Mouse (Mus musculus) hindbrain, embryonic 14.5 days (tissue): ENCODE measurements at regions not wholly inside any gene's neighbourhood (a gene's known extent, or its start where the extent isn't known, plus 50 kb on each side); places are given as distances from the start of the nearest gene placed in this dataset.

Source experiments
- ATAC-seq: fragments of 200-750 bp; cut with Nextera tagmentation; 2 replicates; pipeline ENCODE4 v1.8.0; 2017; ENCODE audit warnings: moderate number of reproducible peaks, mild to moderate bottlenecking, moderate TSS enrichment, moderate library complexity; ENCODE audit not compliant: low FRiP score
- DNase-seq: peaks from one replicate; pipeline ENCODE4 v3.0.0-alpha.2; 2015; ENCODE audit warnings: low spot score
- H3K27ac ChIP-seq: fragments of 300-500 bp; sonication (generic); 2 replicates; pipeline ENCODE4 v1.5.1; 2014; ENCODE audit warnings: mild to moderate bottlenecking, moderate library complexity
- H3K27me3 ChIP-seq: fragments of 300-500 bp; sonication (generic); 2 replicates; pipeline ENCODE4 v1.6.1; 2014; ENCODE audit warnings: mild to moderate bottlenecking, low read length, mixed read lengths; ENCODE audit not compliant: control insufficient read depth, insufficient read depth
- H3K36me3 ChIP-seq: fragments of 300-500 bp; sonication (generic); replicated peaks from 2 replicates; pipeline ENCODE4 v1.6.1; 2014; ENCODE audit not compliant: control insufficient read depth, insufficient read depth
- H3K4me1 ChIP-seq: fragments of 300-500 bp; sonication (generic); replicated peaks from 2 replicates; pipeline ENCODE4 v1.6.1; 2014; ENCODE audit warnings: antibody characterized with exemption, low read length, mixed read lengths; ENCODE audit not compliant: control insufficient read depth, insufficient read depth
- H3K4me2 ChIP-seq: fragments of 300-500 bp; sonication (generic); replicated peaks from 2 replicates; pipeline ENCODE4 v1.6.1; 2014; ENCODE audit warnings: mild to moderate bottlenecking, moderate library complexity
- H3K4me3 ChIP-seq: fragments of 300-500 bp; sonication (generic); replicated peaks from 2 replicates; pipeline ENCODE4 v1.5.1; 2014; ENCODE audit warnings: mild to moderate bottlenecking, low read length
- H3K9ac ChIP-seq: fragments of 300-500 bp; sonication (generic); 2 replicates; pipeline ENCODE4 v1.6.1; 2014
- H3K9me3 ChIP-seq: fragments of 300-500 bp; sonication (generic); 2 replicates; pipeline ENCODE4 v1.6.1; 2016; ENCODE audit warnings: low read length; ENCODE audit not compliant: control insufficient read depth
- WGBS: fragments of 180-500 bp; shearing (Covaris S2); extraction: QIAGEN DNeasy Blood & Tissue Kit; methylation state at CpG from one replicate; pipeline ENCODE4 v1.1.7; 2014; 5-methylcytosine and 5-hydroxymethylcytosine counted together

GRCm38 (mm10) chr12:86579716-86580115 lies 98.8 kb upstream of the Vash1 start:
- H3K4me2 ChIP-seq = no peak overlapping the region
- H3K36me3 ChIP-seq = no peaks in the 10 kb centered on the region
- ATAC-seq = no peak
- no peaks in the 10 kb centered on the region for H3K27me3 ChIP-seq
- H3K9me3 ChIP-seq = no peaks in the 10 kb centered on the region
- 80% methylated on average over 2 of the region's 2 CpGs for WGBS
- DNase-seq = no peak
- no peak overlapping the region for H3K9ac ChIP-seq
- H3K4me3 ChIP-seq = no peak overlapping the region
- H3K4me1 ChIP-seq = peaks cover 12% of the 10 kb centered on the region; the same call in 1 of the 2 replicates
- peak overlapping the region; percentile 15; the same call in 1 of the 2 replicates for H3K27ac ChIP-seq

- Histone ChIP-seq H3K4me2 (no peak overlapping the region), H3K4me1 (peaks cover 12% of the 10 kb centered on the region; the same call in 1 of the 2 replicates), H3K9ac (no peak overlapping the region), H3K27ac (peak overlapping the region; percentile 15; the same call in 1 of the 2 replicates), H3K27me3 (no peaks in the 10 kb centered on the region), H3K4me3 (no peak overlapping the region), H3K9me3 (no peaks in the 10 kb centered on the region), H3K36me3 (no peaks in the 10 kb centered on the region)
- 56% methylated on average over 4 of the region's 4 CpGs for WGBS
- DNase-seq (peak; percentile 44), ATAC-seq (peak; percentile 73; the same call in 1 of the 2 replicates)
These were observed 98.3 kb upstream of the Vash1 start for GRCm38 (mm10) chr12:86580132-86580718.

- H3K36me3 ChIP-seq = no peaks in the 10 kb centered on the region
- no peak overlapping the region for H3K27ac ChIP-seq
- no peak overlapping the region for H3K4me3 ChIP-seq
- ATAC-seq = no peak
- H3K9me3 ChIP-seq = no peaks in the 10 kb centered on the region
- H3K4me1 ChIP-seq = peaks cover 12% of the 10 kb centered on the region; the same call in 1 of the 2 replicates
- 77% methylated on average over 3 of the region's 3 CpGs for WGBS
- no peaks in the 10 kb centered on the region for H3K27me3 ChIP-seq
- no peak for DNase-seq
- no peak overlapping the region for H3K4me2 ChIP-seq
- no peak overlapping the region for H3K9ac ChIP-seq
These were observed 96.4 kb upstream of the Vash1 start for GRCm38 (mm10) chr12:86582076-86582475.

GRCm38 (mm10) chr12:86588010-86588409 lies 90.5 kb upstream of the Vash1 start:
- no peak overlapping the region for H3K4me2 ChIP-seq
- 67% methylated on average over 6 of the region's 6 CpGs for WGBS
- H3K4me3 ChIP-seq = no peak overlapping the region
- no peak overlapping the region for H3K9ac ChIP-seq
- no peaks in the 10 kb centered on the region for H3K4me1 ChIP-seq
- H3K27ac ChIP-seq = no peak overlapping the region
- ATAC-seq = no peak
- H3K9me3 ChIP-seq = no peaks in the 10 kb centered on the region
- no peaks in the 10 kb centered on the region for H3K36me3 ChIP-seq
- H3K27me3 ChIP-seq = no peaks in the 10 kb centered on the region
- DNase-seq = no peak

GRCm38 (mm10) chr12:86592509-86592908 lies 86.0 kb upstream of the Vash1 start:
- no peak overlapping the region for H3K4me3 ChIP-seq
- H3K36me3 ChIP-seq = no peaks in the 10 kb centered on the region
- H3K27me3 ChIP-seq = no peaks in the 10 kb centered on the region
- DNase-seq = no peak
- H3K9ac ChIP-seq = no peak overlapping the region
- H3K9me3 ChIP-seq = no peaks in the 10 kb centered on the region
- no peaks in the 10 kb centered on the region for H3K4me1 ChIP-seq
- 88% methylated on average over 7 of the region's 7 CpGs for WGBS
- no peak overlapping the region for H3K27ac ChIP-seq
- ATAC-seq = no peak
- no peak overlapping the region for H3K4me2 ChIP-seq

- H3K27me3 ChIP-seq = no peaks in the 10 kb centered on the region
- H3K27ac ChIP-seq = no peak overlapping the region
- WGBS = 90% methylated on average over 11 of the region's 11 CpGs
- no peak overlapping the region for H3K4me3 ChIP-seq
- no peak for DNase-seq
- ATAC-seq = no peak
- no peak overlapping the region for H3K9ac ChIP-seq
- no peaks in the 10 kb centered on the region for H3K4me1 ChIP-seq
- H3K36me3 ChIP-seq = no peaks in the 10 kb centered on the region
- H3K9me3 ChIP-seq = no peaks in the 10 kb centered on the region
- H3K4me2 ChIP-seq = no peak overlapping the region
These were observed 83.9 kb upstream of the Vash1 start for GRCm38 (mm10) chr12:86594647-86595046.

GRCm38 (mm10) chr12:86600041-86600440 lies 78.5 kb upstream of the Vash1 start:
- no peaks in the 10 kb centered on the region for H3K9me3 ChIP-seq
- no peak overlapping the region for H3K9ac ChIP-seq
- no peaks in the 10 kb centered on the region for H3K36me3 ChIP-seq
- H3K27me3 ChIP-seq = no peaks in the 10 kb centered on the region
- H3K27ac ChIP-seq = no peak overlapping the region
- H3K4me2 ChIP-seq = no peak overlapping the region
- H3K4me1 ChIP-seq = no peaks in the 10 kb centered on the region
- 28% methylated on average over 1 of the region's 1 CpGs for WGBS
- DNase-seq (no peak), ATAC-seq (no peak)
- H3K4me3 ChIP-seq = no peak overlapping the region

- ATAC-seq (no peak), DNase-seq (no peak)
- no peak overlapping the region for H3K4me2 ChIP-seq
- H3K9me3 ChIP-seq = no peaks in the 10 kb centered on the region
- no peak overlapping the region for H3K9ac ChIP-seq
- no peaks in the 10 kb centered on the region for H3K4me1 ChIP-seq
- no peak overlapping the region for H3K4me3 ChIP-seq
- no peak overlapping the region for H3K27ac ChIP-seq
- no peaks in the 10 kb centered on the region for H3K36me3 ChIP-seq
- 94% methylated on average over 5 of the region's 5 CpGs for WGBS
- H3K27me3 ChIP-seq = no peaks in the 10 kb centered on the region
These were observed 75.0 kb upstream of the Vash1 start for GRCm38 (mm10) chr12:86603521-86603920.

- ATAC-seq = no peak; the same call in 1 of the 2 replicates
- H3K4me2 ChIP-seq = no peak overlapping the region
- no peaks in the 10 kb centered on the region for H3K9me3 ChIP-seq
- no peaks in the 10 kb centered on the region for H3K36me3 ChIP-seq
- WGBS = 47% methylated on average over 9 of the region's 9 CpGs
- no peak overlapping the region for H3K4me3 ChIP-seq
- no peaks in the 10 kb centered on the region for H3K27me3 ChIP-seq
- H3K27ac ChIP-seq = no peak overlapping the region
- no peak overlapping the region for H3K9ac ChIP-seq
- no peaks in the 10 kb centered on the region for H3K4me1 ChIP-seq
- DNase-seq = no peak
These were observed 66.0 kb upstream of the Vash1 start for GRCm38 (mm10) chr12:86612431-86613040.
